15 mouse cellular contexts compared by ENCODE assay signal in genomic region chr8:70201417-70201816, GRCm38 (mm10). TPM values are rescaled to one million over a fixed set of nuclear protein-coding genes. Genes with fewer than 3 reads are reported as not detected.
DNase-seq lines count a peak whose midpoint lies in the region; ATAC-seq and TF ChIP-seq lines count a peak whose summit lies in the region.
"Had no signal": no experiment of that assay in that cellular context is flagged by ENCODE, and none has a peak within 500 bp of the region (broad histone marks: within the 10 kb centered on the region; RNA-seq: fewer than 3 reads in every experiment).

No protein-coding gene starts in this region.

- peak overlapping the region; percentile 71 for H3K4me3 ChIP-seq in megakaryocyte, embryonic 14.5 days (replicated peaks)
- H3K4me3 ChIP-seq in liver, adult 2 months (ENCODE audit: insufficient read depth, low read depth, low read length): no peak overlapping the region
- H3K4me3 ChIP-seq in kidney, adult 2 months (ENCODE audit: insufficient read depth, low read depth, low read length): no peak overlapping the region
- no peak overlapping the region for H3K4me3 ChIP-seq in embryonic facial prominence, embryonic 10.5 days

- no peak for TF ChIP-seq CTCF in liver, adult 2 months (IDR thresholded peaks at IDR 0.05; ENCODE audit: low read depth, low read length)
- TF ChIP-seq CTCF in kidney, adult 2 months (conservative IDR thresholded peaks at IDR 0.05; ENCODE audit: insufficient read depth, insufficient read length, low read depth, low read length): no peak

- ATAC-seq in megakaryocyte, adult 5-6 weeks (ENCODE audit: poor library complexity, severe bottlenecking): no peak
- peak; percentile 88 for ATAC-seq in megakaryocyte-erythroid progenitor cell, adult 5-6 weeks (replicated peaks; ENCODE audit: low FRiP score, low TSS enrichment, poor library complexity, severe bottlenecking)
- ATAC-seq: forebrain, embryonic 16.5 days had no signal

- DNase-seq in c-Kit-negative CD71-positive TER-119-positive erythroid progenitor cells, embryonic 14.5 days (ENCODE audit: low read depth, low spot score): peak; percentile 69
- peak; percentile 84 for DNase-seq in liver, adult 2 months (ENCODE audit: extremely low read depth, low read depth, low spot score)
- no peak for DNase-seq in kidney, adult 2 months
- no peak for DNase-seq in embryonic facial prominence, embryonic 10.5 days (ENCODE audit: low spot score)
- DNase-seq in heart, postnatal 36 days: no peak
- DNase-seq: adrenal gland, adult 8-10 months; gastrocnemius, postnatal 10 days; heart, postnatal 14 days; midbrain, embryonic 14.5 days; right cerebral cortex, adult 18-20 months had no signal

- H3K9me3 ChIP-seq in megakaryocyte, embryonic 14.5 days: no peaks in the 10 kb centered on the region
- no peaks in the 10 kb centered on the region for H3K9me3 ChIP-seq in embryonic facial prominence, embryonic 10.5 days

- H3K27ac ChIP-seq in liver, adult 2 months (replicated peaks; ENCODE audit: insufficient read depth, low read depth, low read length): peak overlapping the region; percentile 66
- no peak overlapping the region for H3K27ac ChIP-seq in kidney, adult 2 months (ENCODE audit: insufficient read depth, low read depth, low read length)
- H3K27ac ChIP-seq in embryonic facial prominence, embryonic 10.5 days (replicated peaks): no peak overlapping the region
- H3K27ac ChIP-seq: kidney, postnatal 0 days had no signal

- no peak for TF ChIP-seq POLR2A in liver, adult 2 months (IDR thresholded peaks at IDR 0.05; ENCODE audit: extremely low read depth, insufficient read depth, low read length)
- TF ChIP-seq POLR2A in kidney, adult 2 months (IDR thresholded peaks at IDR 0.05; ENCODE audit: low read depth, low read length): no peak

- H3K36me3 ChIP-seq in megakaryocyte, embryonic 14.5 days (replicated peaks; ENCODE audit: low read length): peaks cover 10% of the 10 kb centered on the region
- no peaks in the 10 kb centered on the region for H3K36me3 ChIP-seq in liver, adult 2 months (ENCODE audit: control insufficient read depth, insufficient read depth, low read length)
- H3K36me3 ChIP-seq in kidney, adult 2 months (ENCODE audit: control insufficient read depth, insufficient read depth, low read length): no peaks in the 10 kb centered on the region
- H3K36me3 ChIP-seq in embryonic facial prominence, embryonic 10.5 days (replicated peaks): no peaks in the 10 kb centered on the region

- peaks cover 69% of the 10 kb centered on the region for H3K4me1 ChIP-seq in megakaryocyte, embryonic 14.5 days
- H3K4me1 ChIP-seq in liver, adult 2 months (ENCODE audit: control insufficient read depth, insufficient read depth, low read length): peaks cover 59% of the 10 kb centered on the region
- peaks cover 37% of the 10 kb centered on the region for H3K4me1 ChIP-seq in kidney, adult 2 months (ENCODE audit: control insufficient read depth, insufficient read depth, low read length)
- H3K4me1 ChIP-seq in embryonic facial prominence, embryonic 10.5 days: peaks cover 4% of the 10 kb centered on the region; the same call in 1 of the 2 replicates

- H3K79me2 ChIP-seq in liver, adult 2 months (ENCODE audit: control insufficient read depth, insufficient read depth, low read length): peaks cover 53% of the 10 kb centered on the region; the same call in 1 of the 2 replicates

- intact Hi-C loops in heart, postnatal 36 days (cut with DNase I): loop anchor here (2.0 kb wide), 1 partner anchor 21 kb away; no protein-coding TSS in a partner anchor

- 17% methylated on average over 3 of the region's 3 CpGs for WGBS in liver, adult 2 months
- WGBS in kidney, adult 2 months: 71% methylated on average over 3 of the region's 3 CpGs
- WGBS in embryonic facial prominence, embryonic 10.5 days: 85% methylated on average over 3 of the region's 3 CpGs

- no peaks in the 10 kb centered on the region for H3K27me3 ChIP-seq in megakaryocyte, embryonic 14.5 days (replicated peaks)
- H3K27me3 ChIP-seq in liver, adult 2 months (ENCODE audit: control insufficient read depth, insufficient read depth, low read length): no peaks in the 10 kb centered on the region
- no peaks in the 10 kb centered on the region for H3K27me3 ChIP-seq in kidney, adult 2 months (replicated peaks; ENCODE audit: control insufficient read depth, insufficient read depth, low read length)
- no peaks in the 10 kb centered on the region for H3K27me3 ChIP-seq in embryonic facial prominence, embryonic 10.5 days (replicated peaks; ENCODE audit: low read depth, poor library complexity, severe bottlenecking)

- peak overlapping the region; percentile 17; the same call in 1 of the 2 replicates for H3K9ac ChIP-seq in liver, adult 2 months (ENCODE audit: low read depth, low read length)

RNA-seq across cellular contexts. Expression of gene Slc25a42, which starts 10.7 kb away (rescaled TPM):
- 5.0 and 5.5 TPM in 2 replicates for polyA plus RNA-seq in megakaryocyte, embryonic 14.5 days (2012; ENCODE audit: insufficient read depth, low replicate concordance)
- total RNA-seq in megakaryocyte, adult 5-6 weeks (2015): 0.75 and 1.4 TPM in 2 replicates
- total RNA-seq in megakaryocyte, adult 5-6 weeks (2017): 0.29 and 0.45 TPM in 2 replicates
- total RNA-seq in liver, adult 2 months (2014; rRNA removed): 31.4 and 48.5 TPM in 2 replicates
- 96.9 and 117 TPM in 2 replicates for polyA plus RNA-seq in liver, adult 2 months (2012; rRNA removed)
- total RNA-seq in megakaryocyte-erythroid progenitor cell, adult 5-6 weeks (2014; fragmentation: Nextera tagmentation): 31.8 and 36.6 TPM in 2 replicates
- total RNA-seq in megakaryocyte-erythroid progenitor cell, adult 5-6 weeks (2017): 3.2 and 5.5 TPM in 2 replicates
- 129 and 132 TPM in 2 replicates for polyA plus RNA-seq in kidney, adult 2 months (2012; rRNA removed)
- polyA plus RNA-seq in embryonic facial prominence, embryonic 10.5 days (2016; fragmentation: Nextera tagmentation; extraction: Ambion mirVana): 2.6 and 2.9 TPM in 2 replicates
- total RNA-seq in heart, postnatal 36 days (2021): 10 to 100 TPM; 53.2 to 66.7 TPM

RNA-seq across cellular contexts. Expression of gene Tmem161a, which starts 29.3 kb away (rescaled TPM):
- polyA plus RNA-seq in megakaryocyte, embryonic 14.5 days (2012; ENCODE audit: insufficient read depth, low replicate concordance): 63.2 and 162 TPM in 2 replicates
- total RNA-seq in megakaryocyte, adult 5-6 weeks (2015): 7.4 and 7.8 TPM in 2 replicates
- 3.9 and 8.5 TPM in 2 replicates for total RNA-seq in megakaryocyte, adult 5-6 weeks (2017)
- total RNA-seq in liver, adult 2 months (2014; rRNA removed): 18.3 and 20.4 TPM in 2 replicates
- polyA plus RNA-seq in liver, adult 2 months (2012; rRNA removed): 40.4 and 60.4 TPM in 2 replicates
- total RNA-seq in megakaryocyte-erythroid progenitor cell, adult 5-6 weeks (2014; fragmentation: Nextera tagmentation): 40.0 and 40.9 TPM in 2 replicates
- total RNA-seq in megakaryocyte-erythroid progenitor cell, adult 5-6 weeks (2017): 12.2 and 18.0 TPM in 2 replicates
- 85.2 and 115 TPM in 2 replicates for polyA plus RNA-seq in kidney, adult 2 months (2012; rRNA removed)
- polyA plus RNA-seq in embryonic facial prominence, embryonic 10.5 days (2016; fragmentation: Nextera tagmentation; extraction: Ambion mirVana): 66.1 and 72.1 TPM in 2 replicates
- 100 to 1,000 TPM in 1 of 2 experiments, 10 to 100 TPM in 1; 99.2 to 103 TPM for total RNA-seq in heart, postnatal 36 days (2021)

RNA-seq across cellular contexts. Expression of gene Sugp2, which starts 32.6 kb away (rescaled TPM):
- 29.7 and 31.6 TPM in 2 replicates for polyA plus RNA-seq in megakaryocyte, embryonic 14.5 days (2012; ENCODE audit: insufficient read depth, low replicate concordance)
- total RNA-seq in megakaryocyte, adult 5-6 weeks (2015): 24.1 and 27.9 TPM in 2 replicates
- 19.5 and 23.1 TPM in 2 replicates for total RNA-seq in megakaryocyte, adult 5-6 weeks (2017)
- 5.3 and 7.0 TPM in 2 replicates for total RNA-seq in liver, adult 2 months (2014; rRNA removed)
- 9.7 and 12.4 TPM in 2 replicates for polyA plus RNA-seq in liver, adult 2 months (2012; rRNA removed)
- total RNA-seq in megakaryocyte-erythroid progenitor cell, adult 5-6 weeks (2014; fragmentation: Nextera tagmentation): 95.2 and 99.2 TPM in 2 replicates
- 32.2 and 67.3 TPM in 2 replicates for total RNA-seq in megakaryocyte-erythroid progenitor cell, adult 5-6 weeks (2017)
- polyA plus RNA-seq in kidney, adult 2 months (2012; rRNA removed): 18.9 and 20.2 TPM in 2 replicates
- polyA plus RNA-seq in embryonic facial prominence, embryonic 10.5 days (2016; fragmentation: Nextera tagmentation; extraction: Ambion mirVana): 47.0 and 50.8 TPM in 2 replicates
- total RNA-seq in heart, postnatal 36 days (2021): 10 to 100 TPM; 41.4 to 43.0 TPM

RNA-seq across cellular contexts. Expression of gene Armc6, which starts 32.8 kb away (rescaled TPM):
- 22.2 and 27.8 TPM in 2 replicates for polyA plus RNA-seq in megakaryocyte, embryonic 14.5 days (2012; ENCODE audit: insufficient read depth, low replicate concordance)
- total RNA-seq in megakaryocyte, adult 5-6 weeks (2015): 4.4 and 4.5 TPM in 2 replicates
- 2.6 and 5.6 TPM in 2 replicates for total RNA-seq in megakaryocyte, adult 5-6 weeks (2017)
- 4.4 and 6.2 TPM in 2 replicates for total RNA-seq in liver, adult 2 months (2014; rRNA removed)
- polyA plus RNA-seq in liver, adult 2 months (2012; rRNA removed): 9.6 and 11.6 TPM in 2 replicates
- total RNA-seq in megakaryocyte-erythroid progenitor cell, adult 5-6 weeks (2014; fragmentation: Nextera tagmentation): 20.1 and 29.8 TPM in 2 replicates
- total RNA-seq in megakaryocyte-erythroid progenitor cell, adult 5-6 weeks (2017): 4.4 and 8.7 TPM in 2 replicates
- polyA plus RNA-seq in kidney, adult 2 months (2012; rRNA removed): 14.2 and 14.4 TPM in 2 replicates
- polyA plus RNA-seq in embryonic facial prominence, embryonic 10.5 days (2016; fragmentation: Nextera tagmentation; extraction: Ambion mirVana): 30.8 and 31.9 TPM in 2 replicates
- total RNA-seq in heart, postnatal 36 days (2021): 1 to 10 TPM; 6.2 to 7.0 TPM

Comparison
In these comparisons a context has a peak if more than half of its experiments do, and no peak if none do; other contexts are left out.
1. DNase-seq: peak in c-Kit-negative CD71-positive TER-119-positive erythroid progenitor cells, embryonic 14.5 days (single experiment) and liver, adult 2 months (single experiment); none in kidney, adult 2 months (single experiment), embryonic facial prominence, embryonic 10.5 days (single experiment) and heart, postnatal 36 days (0 of 2).